Mouse (Mus musculus) mature B cell (primary cell): ENCODE measurements around the gene Dusp15.

Experiments used
- in situ Hi-C: fragments of 300-500 bp; cut with MboI; formaldehyde crosslinking; loops from 2 replicates; pipeline ENCODE4 v1.14.3; 2019

Gene Dusp15

GRCm38 (mm10) chr2:152906274-152907037 lies 45.0 kb downstream of the Dusp15 start:
- in situ Hi-C loops: no loop called here

- in situ Hi-C loops: no loop called here
Observed at GRCm38 (mm10) chr2:152905036-152905829, 46.3 kb downstream of the Dusp15 start.

- in situ Hi-C loops: no loop called here
Observed at GRCm38 (mm10) chr2:152904127-152904643, 47.3 kb downstream of the Dusp15 start.

- in situ Hi-C loops: no loop called here
Observed at GRCm38 (mm10) chr2:152903586-152903985, 47.9 kb downstream of the Dusp15 start.

DNA sequence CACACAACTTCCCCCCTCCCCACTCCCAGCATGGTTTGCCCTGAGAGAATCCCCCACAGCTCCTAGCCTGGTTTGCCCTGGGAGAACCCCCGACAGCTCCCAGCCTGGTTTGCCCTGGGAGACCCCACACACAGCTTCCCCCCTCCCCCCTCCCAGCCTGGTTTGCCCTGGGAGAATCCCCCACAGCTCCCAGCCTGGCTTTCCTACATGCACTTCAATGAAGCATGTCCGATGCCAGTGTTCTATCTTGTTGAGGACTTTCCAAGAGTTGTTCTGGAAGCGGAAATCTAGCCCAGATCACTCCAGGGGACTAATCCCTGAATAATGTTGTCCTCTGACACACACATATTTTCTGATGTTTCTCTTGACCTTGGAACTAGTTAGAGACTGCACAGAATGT lies 48.8 kb downstream of the Dusp15 start:
- in situ Hi-C loops: no loop called here

DNA sequence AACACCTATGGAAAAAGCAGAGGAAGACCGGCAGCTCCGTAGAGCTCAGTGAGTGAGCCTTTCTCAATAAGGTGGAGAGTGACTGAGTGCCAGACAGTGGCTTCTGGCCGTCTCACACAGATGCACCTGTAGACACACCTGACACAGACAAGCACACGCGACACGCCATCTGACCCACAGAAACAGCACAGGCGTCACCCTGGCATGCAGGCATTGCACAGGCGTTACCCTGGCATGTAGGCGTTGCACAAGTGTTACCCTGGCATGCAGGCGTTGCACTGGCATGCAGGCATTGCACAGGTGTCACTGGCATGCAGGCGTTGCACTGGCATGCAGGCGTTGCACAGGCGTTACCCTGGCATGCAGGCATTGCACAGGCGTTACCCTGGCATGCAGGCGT lies 50.2 kb downstream of the Dusp15 start:
- in situ Hi-C loops: no loop called here

GRCm38 (mm10) chr2:152899011-152899410 lies 52.5 kb downstream of the Dusp15 start:
- in situ Hi-C loops: no loop called here

DNA sequence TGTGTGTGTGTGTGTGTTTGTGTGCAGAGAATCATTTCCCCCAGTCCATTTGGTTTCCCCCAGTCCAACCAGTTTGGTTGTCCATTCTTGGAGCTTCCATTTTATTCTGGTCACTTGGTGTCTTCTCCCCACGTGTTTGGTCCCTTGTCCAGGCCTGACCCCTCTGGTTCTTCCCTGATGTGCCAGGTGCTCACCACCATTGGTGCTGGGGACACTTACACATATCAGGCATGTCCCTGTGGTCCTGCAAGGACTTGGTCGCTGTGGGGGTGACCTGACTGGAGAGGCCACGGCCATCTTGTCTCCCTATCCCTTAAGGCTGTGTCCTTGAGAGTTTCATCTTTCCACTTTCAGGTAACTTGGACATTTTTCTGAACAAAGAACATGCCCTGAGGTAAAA lies 54.6 kb downstream of the Dusp15 start:
- in situ Hi-C loops: no loop called here

- in situ Hi-C loops: no loop called here
Observed at GRCm38 (mm10) chr2:152895834-152896233, 55.7 kb downstream of the Dusp15 start.
